Mouse (Mus musculus): ENCODE measurements around the gene Slc25a44.

DNA sequence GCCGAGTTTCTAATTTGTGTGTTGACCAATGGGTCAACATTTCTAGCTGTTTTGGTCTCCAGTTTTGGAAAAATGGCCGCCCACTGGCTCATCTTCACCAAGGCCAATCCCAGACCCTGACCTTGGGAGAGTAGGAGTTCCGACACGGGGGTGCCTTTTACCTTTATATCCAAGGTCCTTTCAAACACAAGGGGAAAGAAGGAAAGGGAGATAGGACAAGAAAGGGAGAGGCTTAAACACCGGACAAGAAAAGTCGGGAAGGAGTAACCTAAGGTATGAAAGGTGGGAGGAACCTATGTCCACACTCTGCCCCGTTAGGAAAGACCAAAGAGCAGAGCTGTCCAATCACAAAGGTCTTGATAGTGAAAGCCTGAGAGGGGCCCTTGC lies 14.3 kb downstream of the Slc25a44 start:
- TF ChIP-seq CTCF (IDR thresholded peaks at IDR 0.05) (no peak), POLR2A (IDR thresholded peaks at IDR 0.05; ENCODE audit: insufficient read depth, low read depth, low read length) (no peak)

Measured in heart, adult 2 months (tissue).